Mouse (Mus musculus) heart, postnatal 14 days (tissue): ENCODE measurements around the gene Hoxa4. TPM values are rescaled to one million over a fixed set of nuclear protein-coding genes. Genes with fewer than 3 reads are reported as not detected.

Experiments
- DNase-seq, 2 experiments: peaks; one replicate each; pipeline ENCODE4 v3.0.0; 2021 to 2022
- intact Hi-C: fragments of 180-260 bp; cut with DNase I; formaldehyde crosslinking; loops from one replicate; pipeline ENCODE4 v1.15.1; 2025
- total RNA-seq, 2 experiments: library from RNA; stranded (reverse); gene quantifications; 2 replicates each; pipeline ENCODE4 v1.2.3; 2021

The Hoxa4 gene
- total RNA-seq, 2 experiments from 2014 or later = 0.44 to 0.62 TPM

DNA sequence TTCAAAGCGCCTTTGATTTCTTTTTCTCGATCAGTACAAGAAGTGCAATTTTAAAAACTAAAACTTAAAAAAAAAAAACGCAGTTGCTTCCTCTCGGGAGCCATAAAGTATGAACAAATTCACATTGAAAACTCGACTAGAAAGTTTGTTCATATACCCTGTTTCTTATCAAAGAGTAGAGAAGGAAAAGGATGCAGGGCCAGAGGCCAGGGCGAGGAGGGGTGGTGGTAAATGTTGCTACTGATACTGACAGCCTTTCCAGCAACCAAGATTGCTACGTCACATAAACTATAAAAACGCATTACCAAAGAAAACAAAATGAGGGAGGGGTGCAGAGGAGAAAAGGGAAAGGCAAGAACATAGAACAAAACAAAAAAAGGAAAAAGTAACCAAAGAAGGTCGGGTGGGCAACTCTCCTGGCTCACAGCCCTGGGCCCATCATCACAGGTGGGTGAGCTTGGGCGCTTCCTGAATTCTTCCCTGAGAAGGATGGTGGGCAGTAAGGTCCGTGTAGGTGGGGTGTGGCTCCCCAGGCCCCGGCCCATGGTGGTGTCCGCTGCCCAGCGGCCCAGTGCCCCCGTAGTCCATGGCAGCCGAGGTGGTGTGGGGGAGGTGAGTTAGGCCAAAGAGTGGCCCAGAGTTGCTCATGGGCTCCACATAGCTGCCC lies 21.9 kb downstream of the Hoxa4 start:
- DNase-seq = no peak
- intact Hi-C loops = loop anchor here (5.0 kb wide), 1 partner anchor 987 kb away; no protein-coding TSS in a partner anchor

- intact Hi-C loops = loop anchor here (5.0 kb wide), 1 partner anchor 986 kb away; no protein-coding TSS in a partner anchor
- no peak for DNase-seq
Observed at GRCm38 (mm10) chr6:52168191-52169055, 23.1 kb downstream of the Hoxa4 start.

- intact Hi-C loops = loop anchor here (5.0 kb wide), 1 partner anchor 985 kb away; no protein-coding TSS in a partner anchor
Observed at GRCm38 (mm10) chr6:52167736-52168161, 23.8 kb downstream of the Hoxa4 start.

GRCm38 (mm10) chr6:52167176-52167575 lies 24.4 kb downstream of the Hoxa4 start:
- DNase-seq = no peak
- intact Hi-C loops = loop anchor here (5.0 kb wide), 1 partner anchor 985 kb away; no protein-coding TSS in a partner anchor

More at GRCm38 (mm10) chr6:52167736-52168161, 23.8 kb downstream of the Hoxa4 start:
- no peak for DNase-seq

GRCm38 (mm10) chr6:52166431-52167077 lies 25.0 kb downstream of the Hoxa4 start:
- intact Hi-C loops = loop anchor here (5.0 kb wide), 1 partner anchor 984 kb away; no protein-coding TSS in a partner anchor
- no peak for DNase-seq

DNA sequence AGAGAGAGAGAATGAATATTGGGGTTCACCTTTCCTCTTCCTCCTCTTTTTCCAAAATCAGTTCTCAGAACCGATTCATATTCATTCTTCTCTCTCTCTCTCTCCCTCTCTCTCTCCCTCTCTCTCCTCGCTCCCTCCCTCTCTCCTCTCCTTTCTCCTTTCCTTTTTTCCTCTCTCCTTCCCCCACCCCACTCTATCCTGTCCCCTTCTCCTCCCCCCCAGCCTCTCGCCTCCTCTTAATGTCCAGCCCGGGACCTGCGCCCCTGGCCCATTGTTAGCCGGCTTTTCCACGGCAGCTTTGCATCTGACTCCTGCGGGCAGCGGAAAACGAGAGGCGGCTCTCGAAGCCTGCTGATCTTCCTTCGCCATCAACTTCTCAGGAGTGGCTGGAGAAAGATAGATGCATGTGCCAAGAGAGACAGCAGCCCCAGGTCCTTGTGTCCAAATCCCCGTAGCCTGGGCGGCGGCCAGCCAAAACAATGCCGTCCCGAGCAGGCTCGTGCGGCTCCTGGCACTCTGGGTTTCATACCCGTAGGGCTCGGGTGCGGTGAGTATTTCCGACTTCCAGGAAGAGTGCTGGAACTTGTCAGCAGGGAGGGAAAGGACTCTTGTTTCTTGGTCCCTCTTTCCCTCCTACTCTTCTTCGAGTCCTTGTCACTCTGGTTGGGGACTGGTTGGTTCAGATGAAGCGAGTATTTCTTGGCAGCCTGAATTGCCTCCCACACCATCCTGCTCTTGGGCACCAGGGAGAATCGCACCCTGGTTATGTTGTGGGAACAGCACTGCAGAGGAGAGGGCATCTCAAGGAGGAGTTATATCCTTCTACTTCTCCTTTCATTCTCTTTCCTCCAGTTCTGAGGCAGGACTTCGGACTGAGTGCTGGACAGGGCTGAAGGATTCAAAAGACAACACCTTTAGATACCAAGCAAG lies 25.8 kb downstream of the Hoxa4 start:
- intact Hi-C loops = loop anchor here (5.0 kb wide), 1 partner anchor 983 kb away; no protein-coding TSS in a partner anchor
- no peak for DNase-seq

GRCm38 (mm10) chr6:52164626-52165440 lies 26.7 kb downstream of the Hoxa4 start, which contains the start of gene Hoxa2:
Gene Hoxa2 (minus strand): TSS chr6:52164831.
- intact Hi-C loops = loop anchor here (5.0 kb wide), 2 partner anchors 158 to 983 kb away; no protein-coding TSS in a partner anchor
- DNase-seq = no peak

DNA sequence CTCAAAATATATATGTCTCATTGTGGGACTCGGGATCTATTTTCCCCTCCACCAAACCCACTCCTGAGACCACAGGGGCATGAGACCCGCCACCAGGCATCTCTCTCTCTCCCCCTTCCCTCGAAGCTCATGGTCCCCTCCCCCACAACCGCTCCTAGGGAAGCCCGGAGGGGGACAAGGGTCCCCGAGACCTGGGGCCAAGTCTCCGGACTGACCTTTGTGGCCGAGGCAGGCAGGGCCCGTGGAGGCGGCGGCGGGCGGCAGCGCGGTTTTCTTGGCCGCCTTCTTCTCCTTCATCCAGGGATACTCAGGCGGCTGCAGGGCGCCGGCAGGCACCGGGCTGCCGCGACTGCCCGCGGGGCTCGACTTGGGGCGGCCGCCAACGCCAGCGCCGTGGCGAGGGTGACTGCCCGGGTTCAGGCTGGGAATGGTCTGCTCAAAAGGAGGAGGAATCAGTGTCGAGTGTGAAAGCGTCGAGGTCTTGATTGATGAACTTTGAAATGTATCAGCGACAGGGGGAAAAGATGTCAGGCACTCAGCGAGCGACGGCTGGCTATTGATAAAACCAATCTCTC lies 27.4 kb downstream of the Hoxa4 start:
- intact Hi-C loops = loop anchor here (5.0 kb wide), 1 partner anchor 157 kb away; no protein-coding TSS in a partner anchor
- DNase-seq = no peak

- intact Hi-C loops = loop anchor here (5.0 kb wide), 1 partner anchor 156 kb away; no protein-coding TSS in a partner anchor
Observed at GRCm38 (mm10) chr6:52163366-52164031, 28.1 kb downstream of the Hoxa4 start.

DNA sequence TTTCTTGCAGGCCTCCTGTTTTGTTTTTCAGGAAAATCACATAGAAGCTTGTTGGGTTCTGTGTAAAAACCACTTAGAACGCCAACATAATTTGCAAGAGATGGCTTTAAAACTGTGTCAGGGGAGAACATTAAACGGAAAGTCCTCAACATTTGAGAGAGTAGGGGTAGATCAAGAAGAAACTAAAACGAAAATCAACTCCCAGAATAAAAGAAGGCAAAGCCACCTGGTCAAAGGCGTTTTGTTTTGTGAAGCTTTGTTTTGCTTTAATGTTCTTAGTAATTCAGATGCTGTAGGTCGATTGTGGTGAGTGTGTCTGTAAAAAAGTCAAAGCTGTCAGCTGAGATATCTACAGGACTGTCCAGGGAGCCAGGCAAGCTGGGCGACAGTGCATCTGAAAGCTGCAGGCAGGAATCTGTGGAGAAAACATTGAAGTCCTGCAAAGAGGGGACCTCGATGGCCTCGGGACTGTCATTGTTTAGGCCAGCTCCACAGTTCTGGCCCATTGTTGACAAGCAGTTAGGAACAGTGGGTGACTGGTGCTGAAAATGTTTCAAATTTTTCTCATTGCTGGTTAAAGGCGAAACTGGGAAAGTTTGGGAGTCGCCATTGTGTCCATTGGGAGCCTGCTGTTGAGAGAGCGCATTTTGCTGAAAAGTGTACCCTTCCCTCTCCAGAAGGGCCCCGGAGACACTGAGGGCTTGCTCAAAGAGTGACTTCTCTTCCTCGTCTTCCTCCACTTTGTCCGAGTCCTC lies 28.8 kb downstream of the Hoxa4 start:
- DNase-seq = no peak
- intact Hi-C loops = loop anchor here (5.0 kb wide), 1 partner anchor 155 kb away; no protein-coding TSS in a partner anchor

More at GRCm38 (mm10) chr6:52163366-52164031, 28.1 kb downstream of the Hoxa4 start:
- no peak for DNase-seq

DNA sequence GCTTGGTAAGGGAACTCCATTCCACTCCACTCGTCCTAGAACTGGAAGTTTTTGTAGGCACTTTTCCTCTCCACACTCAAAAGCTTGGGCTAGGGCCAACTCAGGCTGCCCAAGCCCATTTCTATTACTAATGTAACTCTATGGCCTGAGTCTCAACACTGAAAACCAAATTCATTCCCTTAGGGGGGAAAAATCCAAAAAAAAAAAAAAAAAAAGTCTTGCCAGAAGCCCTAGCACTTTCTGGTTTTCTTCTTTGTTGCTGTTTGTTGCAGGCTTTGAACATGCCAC lies 29.5 kb downstream of the Hoxa4 start:
- intact Hi-C loops = loop anchor here (5.0 kb wide), 1 partner anchor 155 kb away; no protein-coding TSS in a partner anchor
- DNase-seq = no peak

- intact Hi-C loops = loop anchor here (5.0 kb wide), 1 partner anchor 154 kb away; no protein-coding TSS in a partner anchor
- DNase-seq = no peak
Observed at GRCm38 (mm10) chr6:52161336-52162092, 30.0 kb downstream of the Hoxa4 start.

GRCm38 (mm10) chr6:52160511-52161335 lies 30.8 kb downstream of the Hoxa4 start:
- intact Hi-C loops = loop anchor here (5.0 kb wide), 1 partner anchor 153 kb away; no protein-coding TSS in a partner anchor
- DNase-seq = no peak

DNA sequence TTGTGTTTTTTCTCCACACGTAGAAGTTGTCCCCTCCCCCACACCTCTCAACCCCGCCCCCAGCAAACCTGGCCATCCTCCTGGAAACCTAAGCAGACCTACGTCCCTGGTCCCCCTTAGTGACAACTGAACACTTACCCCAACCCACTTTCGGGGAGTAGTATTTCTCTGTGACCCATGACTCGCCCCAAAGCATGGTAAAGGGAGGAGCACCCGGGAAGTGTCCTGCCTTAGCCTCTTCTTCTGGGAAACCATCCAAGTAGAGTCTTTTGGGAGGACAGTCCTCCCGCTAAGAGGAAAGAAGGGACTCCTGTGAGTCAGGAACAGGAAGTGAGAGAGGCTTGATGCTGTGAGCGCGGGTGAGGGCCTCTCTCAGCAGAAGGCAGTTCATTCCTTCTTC lies 31.6 kb downstream of the Hoxa4 start:
- intact Hi-C loops = loop anchor here (5.0 kb wide), 1 partner anchor 153 kb away; no protein-coding TSS in a partner anchor
- no peak for DNase-seq

DNA sequence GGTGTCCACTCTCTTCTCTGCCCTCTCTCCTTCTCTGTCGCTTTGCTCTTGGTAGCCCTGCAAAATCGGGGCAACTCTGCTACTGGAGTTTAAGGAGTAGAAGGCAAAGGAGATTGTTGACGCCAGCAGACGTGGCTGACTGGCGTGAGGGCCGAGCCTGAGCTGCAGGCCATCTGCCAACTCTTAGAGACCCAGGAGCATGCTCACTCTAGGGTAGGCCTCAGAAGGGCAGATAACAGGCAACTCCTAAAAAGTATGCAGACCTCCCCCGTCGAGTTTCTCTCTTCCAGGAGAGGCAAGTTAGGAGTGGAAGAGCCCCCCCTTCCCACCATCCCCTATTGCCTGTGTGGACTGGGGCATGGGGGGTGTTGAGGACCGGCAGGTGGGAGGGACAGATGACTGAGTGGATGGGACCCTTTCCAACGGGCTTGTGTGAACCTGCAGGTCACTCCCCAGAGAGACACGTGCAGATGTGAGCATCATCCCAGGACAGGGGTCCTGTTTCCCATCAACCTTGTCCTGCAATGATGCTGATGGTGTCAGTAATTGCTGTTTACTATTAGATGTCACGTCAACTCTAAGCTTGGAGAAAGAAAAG lies 32.3 kb downstream of the Hoxa4 start:
- DNase-seq = no peak
- intact Hi-C loops = no loop called here
